Mouse (Mus musculus) CH12.LX (cell line): ENCODE data around the gene Pknox2.

Source experiments
- CTCF ChIP-seq, 2 experiments: IDR thresholded peaks in 1 of 2; conservative IDR thresholded peaks in 1 of 2; 2 replicates each; pipeline ENCODE4 v1.5.1; 2011 to 2012; ENCODE audit warnings: low read depth in 2 of 2, low read length in 2 of 2, improper control_type of control experiment in 1 of 2, inconsistent platforms in 1 of 2, mild to moderate bottlenecking in 1 of 2, moderate library complexity in 1 of 2
- EP300 ChIP-seq: IDR thresholded peaks from 2 replicates; pipeline ENCODE4 v1.6.1; 2011; ENCODE audit warnings: low read length, improper control_type of control experiment
- HCFC1 ChIP-seq: IDR thresholded peaks from 2 replicates; pipeline ENCODE4 v1.6.1; 2012; ENCODE audit warnings: low read depth, mild to moderate bottlenecking, inconsistent platforms, low read length, improper control_type of control experiment
- MEF2A ChIP-seq: IDR thresholded peaks from 2 replicates; pipeline ENCODE4 v1.6.1; 2014; ENCODE audit warnings: low read depth, mild to moderate bottlenecking, inconsistent platforms, low read length, improper control_type of control experiment, borderline replicate concordance
- POLR2A ChIP-seq: IDR thresholded peaks from 2 replicates; pipeline ENCODE4 v1.6.1; 2011; ENCODE audit warnings: low read depth, mild to moderate bottlenecking, improper control_type of control experiment, low read length
- TCF12 ChIP-seq: IDR thresholded peaks from 2 replicates; pipeline ENCODE4 v1.6.1; 2014; ENCODE audit warnings: low read depth, mild to moderate bottlenecking, inconsistent platforms, low read length, improper control_type of control experiment

DNA sequence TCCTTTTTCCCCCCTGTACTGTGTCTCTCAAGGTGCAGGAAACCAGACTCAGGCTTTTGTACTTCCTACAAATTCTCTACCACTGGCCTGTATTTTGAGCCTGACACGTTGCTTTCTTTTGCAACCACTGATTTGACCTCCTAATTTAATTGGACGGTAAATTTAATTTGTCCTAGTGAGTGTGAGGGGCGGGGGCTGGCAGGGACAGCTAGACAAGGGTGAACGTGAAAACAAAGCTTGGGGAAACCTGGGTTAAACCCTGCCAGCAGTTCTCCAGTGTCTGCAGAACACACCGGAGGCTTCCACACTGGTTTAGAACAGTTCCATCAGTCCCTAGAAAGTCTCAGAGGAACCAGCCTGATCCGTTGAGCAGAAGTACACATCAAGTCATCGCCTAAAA lies 31.4 kb downstream of the Pknox2 start:
- no peak for TF ChIP-seq POLR2A
- no peak for TF ChIP-seq CTCF (conservative IDR thresholded peaks at IDR 0.05 in 1 of 2, IDR thresholded peaks at IDR 0.05 in 1 of 2; ENCODE audit: low read depth in 2 of 2, low read length in 2 of 2)
- TF ChIP-seq EP300 = no peak
- no peak for TF ChIP-seq MEF2A
- TF ChIP-seq HCFC1 = no peak
- TF ChIP-seq TCF12 = no peak
